Mouse (Mus musculus) hindbrain, postnatal 0 days (tissue): ENCODE data around the gene Cadm1. TPM values are rescaled to one million over a fixed set of nuclear protein-coding genes. Genes with fewer than 3 reads are reported as not detected.

ENCODE experiments used
- ATAC-seq: fragments of 200-750 bp; cut with Nextera tagmentation; 2 replicates; pipeline ENCODE4 v1.8.0; 2017; ENCODE audit warnings: mild to moderate bottlenecking, moderate TSS enrichment, moderate library complexity
- DNase-seq: peaks from one replicate; pipeline ENCODE4 v3.0.0-alpha.2; 2015; ENCODE audit warnings: low spot score
- H3K27ac ChIP-seq: fragments of 300-500 bp; sonication (generic); 2 replicates; pipeline ENCODE4 v1.5.1; 2014; ENCODE audit warnings: mild to moderate bottlenecking
- H3K27me3 ChIP-seq: fragments of 300-500 bp; sonication (generic); 2 replicates; pipeline ENCODE4 v1.6.1; 2014; ENCODE audit warnings: low read length, mixed read lengths; ENCODE audit not compliant: insufficient read depth
- H3K36me3 ChIP-seq: fragments of 300-500 bp; sonication (generic); 2 replicates; pipeline ENCODE4 v1.6.1; 2014; ENCODE audit warnings: low read length, mixed read lengths; ENCODE audit not compliant: insufficient read depth
- H3K4me1 ChIP-seq: fragments of 300-500 bp; sonication (generic); 2 replicates; pipeline ENCODE4 v1.6.1; 2014; ENCODE audit warnings: antibody characterized with exemption, low read length, mixed read lengths; ENCODE audit not compliant: insufficient read depth
- H3K4me2 ChIP-seq: fragments of 300-500 bp; sonication (generic); 2 replicates; pipeline ENCODE4 v1.6.1; 2014; ENCODE audit warnings: low read depth, mild to moderate bottlenecking, low read length, moderate library complexity, mixed read lengths
- H3K4me3 ChIP-seq: fragments of 300-500 bp; sonication (generic); 2 replicates; pipeline ENCODE4 v1.5.1; 2014; ENCODE audit warnings: low read length
- H3K9ac ChIP-seq: fragments of 300-500 bp; sonication (generic); replicated peaks from 2 replicates; pipeline ENCODE4 v1.6.1; 2014; ENCODE audit warnings: mild to moderate bottlenecking, low read length, moderate library complexity, mixed read lengths
- H3K9me3 ChIP-seq: fragments of 300-500 bp; sonication (generic); 2 replicates; pipeline ENCODE4 v1.6.1; 2016; ENCODE audit warnings: low read length, mixed read lengths
- CTCF ChIP-seq: IDR thresholded peaks from 2 replicates; pipeline ENCODE4 v1.5.1; 2016; ENCODE audit warnings: antibody characterized with exemption, control low read depth, low read depth
- WGBS: fragments of 180-500 bp; shearing (Covaris S2); extraction: QIAGEN DNeasy Blood & Tissue Kit; methylation state at CpG from one replicate; pipeline ENCODE4 v1.1.7; 2014; 5-methylcytosine and 5-hydroxymethylcytosine counted together
- polyA plus RNA-seq: library from polyadenylated mRNA; unstranded; fragments of >200 nt; fragmentation: Nextera tagmentation; extraction: Ambion mirVana; gene quantifications from 2 replicates; pipeline ENCODE4 v1.2.1, GENCODE M21; 2015
- total RNA-seq: library from RNA; depleted of rRNA; stranded (reverse); fragments of >200 nt; gene quantifications from 2 replicates; pipeline ENCODE4 v1.2.3, GENCODE M21; 2014

Gene Cadm1
- total and polyA plus RNA-seq, 2 experiments from 2014 or later: 115 to 203 TPM

- Histone ChIP-seq H3K4me3 (no peak overlapping the region), H3K27ac (no peak overlapping the region), H3K4me2 (no peak overlapping the region), H3K9me3 (no peaks in the 10 kb centered on the region), H3K4me1 (no peaks in the 10 kb centered on the region; the same call in 1 of the 2 replicates), H3K27me3 (no peaks in the 10 kb centered on the region), H3K9ac (no peak overlapping the region), H3K36me3 (no peaks in the 10 kb centered on the region)
- DNase-seq: no peak
- ATAC-seq: no peak
- WGBS: 87% methylated on average over 5 of the region's 5 CpGs
- TF ChIP-seq CTCF: no peak
Observed at GRCm38 (mm10) chr9:47869661-47870060, 339.7 kb downstream of the Cadm1 start.

- no peak for TF ChIP-seq CTCF
- Histone ChIP-seq H3K36me3 (no peaks in the 10 kb centered on the region), H3K4me3 (no peak overlapping the region), H3K27ac (no peak overlapping the region), H3K27me3 (no peaks in the 10 kb centered on the region), H3K9me3 (no peaks in the 10 kb centered on the region), H3K4me2 (no peak overlapping the region), H3K4me1 (0 out of 2 replicates have a peak, but pooled peaks cover 8% of the 10 kb centered on the region), H3K9ac (no peak overlapping the region)
- WGBS: 25% methylated on average over 10 of the region's 10 CpGs
- DNase-seq (peak; percentile 51), ATAC-seq (no peak)
Observed at GRCm38 (mm10) chr9:47876557-47877206, 346.7 kb downstream of the Cadm1 start.

- no peaks in the 10 kb centered on the region for H3K9me3 ChIP-seq
Observed at GRCm38 (mm10) chr9:47880171-47880570, 350.2 kb downstream of the Cadm1 start.

GRCm38 (mm10) chr9:47882372-47882771, 352.4 kb downstream of the Cadm1 start:
- no peak for ATAC-seq
- no peak overlapping the region for H3K27ac ChIP-seq
- no peak for TF ChIP-seq CTCF

More at GRCm38 (mm10) chr9:47880171-47880570, 350.2 kb downstream of the Cadm1 start:
- Histone ChIP-seq H3K27me3 (no peaks in the 10 kb centered on the region), H3K4me1 (0 out of 2 replicates have a peak, but pooled peaks cover 8% of the 10 kb centered on the region), H3K4me2 (no peak overlapping the region), H3K27ac (no peak overlapping the region), H3K36me3 (no peaks in the 10 kb centered on the region), H3K9ac (no peak overlapping the region), H3K4me3 (no peak overlapping the region)
- ATAC-seq: no peak
- 79% methylated on average over 8 of the region's 8 CpGs for WGBS
- DNase-seq: no peak
- no peak for TF ChIP-seq CTCF

GRCm38 (mm10) chr9:47891721-47892120, 361.7 kb downstream of the Cadm1 start:
- DNase-seq (no peak), ATAC-seq (no peak)
- Histone ChIP-seq H3K4me1 (no peaks in the 10 kb centered on the region), H3K27ac (no peak overlapping the region), H3K4me3 (no peak overlapping the region), H3K9me3 (no peaks in the 10 kb centered on the region), H3K27me3 (no peaks in the 10 kb centered on the region), H3K4me2 (no peak overlapping the region), H3K36me3 (no peaks in the 10 kb centered on the region), H3K9ac (no peak overlapping the region)
- peak; percentile 37 for TF ChIP-seq CTCF
- WGBS: 74% methylated on average over 8 of the region's 8 CpGs

More at GRCm38 (mm10) chr9:47882372-47882771, 352.4 kb downstream of the Cadm1 start:
- WGBS: 66% methylated on average over 11 of the region's 11 CpGs
- Histone ChIP-seq H3K27me3 (no peaks in the 10 kb centered on the region), H3K36me3 (no peaks in the 10 kb centered on the region), H3K4me2 (no peak overlapping the region), H3K4me1 (0 out of 2 replicates have a peak, but pooled peaks cover 3% of the 10 kb centered on the region), H3K9ac (no peak overlapping the region), H3K9me3 (no peaks in the 10 kb centered on the region), H3K4me3 (no peak overlapping the region)
- DNase-seq: no peak

GRCm38 (mm10) chr9:47892995-47893394, 363.0 kb downstream of the Cadm1 start:
- no peaks in the 10 kb centered on the region for H3K9me3 ChIP-seq
- H3K4me2 ChIP-seq: no peak overlapping the region
- H3K27ac ChIP-seq: no peak overlapping the region
- ATAC-seq: no peak
- no peaks in the 10 kb centered on the region for H3K27me3 ChIP-seq
- 94% methylated on average over 6 of the region's 6 CpGs for WGBS
- no peak overlapping the region for H3K9ac ChIP-seq
- H3K4me3 ChIP-seq: no peak overlapping the region
- no peaks in the 10 kb centered on the region for H3K4me1 ChIP-seq
- no peaks in the 10 kb centered on the region for H3K36me3 ChIP-seq
- no peak for DNase-seq
- no peak for TF ChIP-seq CTCF

GRCm38 (mm10) chr9:47894096-47894495, 364.1 kb downstream of the Cadm1 start:
- Histone ChIP-seq H3K27me3 (peaks cover 3% of the 10 kb centered on the region; the same call in 1 of the 2 replicates), H3K4me1 (no peaks in the 10 kb centered on the region), H3K9me3 (no peaks in the 10 kb centered on the region), H3K36me3 (no peaks in the 10 kb centered on the region), H3K4me2 (no peak overlapping the region), H3K9ac (no peak overlapping the region), H3K27ac (no peak overlapping the region), H3K4me3 (no peak overlapping the region)
- 0 out of 2 replicates have a peak, but pooled peaks have one; percentile 15 for ATAC-seq
- WGBS: 25% methylated on average over 5 of the region's 5 CpGs
- DNase-seq: peak; percentile 42
- no peak for TF ChIP-seq CTCF
